Mouse (Mus musculus) left cerebral cortex, postnatal 25 days (tissue): ENCODE measurements at regions not wholly inside any gene's neighbourhood (a gene's known extent, or its start where the extent isn't known, plus 50 kb on each side); places are given as distances from the start of the nearest gene placed in this dataset.

ENCODE experiments used
- DNase-seq, 2 experiments: peaks; one replicate each; pipeline ENCODE4 v3.0.0; 2022; ENCODE audit warnings: low spot score in 2 of 2, mixed read lengths in 1 of 2
- intact Hi-C: fragments of 180-260 bp; cut with DNase I; formaldehyde crosslinking; loops from one replicate; pipeline ENCODE4 v1.15.1; 2025

DNA sequence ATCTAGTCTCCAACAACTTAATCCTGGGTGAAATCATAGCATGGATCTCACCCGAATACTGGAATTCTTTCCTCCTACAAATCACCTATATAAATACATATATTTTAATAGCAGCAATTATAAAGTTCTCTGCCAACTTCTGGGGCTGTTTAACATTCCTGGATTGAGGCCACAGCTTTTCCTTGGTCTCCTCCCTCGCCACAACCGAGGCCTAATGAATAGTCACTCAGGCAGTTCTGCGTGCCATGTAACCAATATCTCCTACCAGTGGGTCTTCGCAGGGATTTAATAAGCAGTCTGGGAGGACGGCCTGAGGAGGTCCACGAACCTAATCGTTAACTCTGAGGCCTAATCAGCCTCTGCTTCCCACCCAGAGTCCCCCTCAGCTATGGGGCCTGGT is 56.9 kb upstream of the Trabd2b start:
- intact Hi-C loops: no loop called here
- no peak for DNase-seq

DNA sequence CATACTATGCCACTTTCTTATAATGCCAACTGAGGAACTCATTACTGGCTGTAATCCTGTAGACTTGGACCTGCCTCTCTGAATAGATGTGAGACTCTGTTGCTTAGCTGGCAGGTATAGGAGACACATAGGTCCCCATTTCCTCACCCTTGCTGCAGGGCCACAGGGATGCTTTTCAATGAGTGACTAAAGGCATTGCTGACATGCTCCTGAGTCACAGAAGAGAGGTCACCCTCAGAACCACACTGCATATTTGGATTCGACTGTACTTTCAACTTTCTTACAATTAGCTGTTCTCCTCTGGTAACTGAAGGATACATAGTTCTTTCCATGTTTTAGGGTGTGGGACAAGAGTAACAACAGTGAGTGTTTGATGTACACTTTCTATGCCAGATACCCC is 55.2 kb upstream of the Trabd2b start:
- DNase-seq: no peak
- intact Hi-C loops: no loop called here

DNA sequence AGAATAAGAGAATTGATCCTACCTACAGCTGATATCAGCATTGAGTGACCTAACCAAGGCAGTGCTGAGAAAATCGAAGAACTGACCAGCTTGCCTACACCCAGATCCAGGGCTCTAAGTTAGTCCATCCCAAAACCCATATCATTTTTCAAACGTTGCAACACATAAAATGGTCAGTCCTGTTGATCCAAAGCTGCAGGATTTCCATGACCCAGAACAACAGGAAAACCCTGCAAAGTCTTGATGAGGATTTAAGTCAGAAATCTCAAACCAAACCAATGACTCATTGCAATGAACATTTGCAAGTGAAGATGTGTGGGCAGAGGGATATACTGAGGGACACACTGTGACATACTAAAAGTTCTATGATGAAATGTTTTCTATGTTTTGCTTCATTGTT is 53.5 kb upstream of the Trabd2b start:
- no peak for DNase-seq
- intact Hi-C loops: no loop called here
